Mouse (Mus musculus) C2C12 (cell line): ENCODE measurements around the gene Wnt9b.

Source experiments
- CEBPB ChIP-seq: IDR thresholded peaks from one replicate; pipeline ENCODE4 v1.6.1; 2011; ENCODE audit warnings: low read depth, mild to moderate bottlenecking, control low read depth, moderate library complexity
- CTCF ChIP-seq: IDR thresholded peaks from one replicate; pipeline ENCODE4 v1.5.1; 2011; ENCODE audit not compliant: control insufficient read depth, insufficient read depth, insufficient read length
- MAX ChIP-seq: IDR thresholded peaks from one replicate; pipeline ENCODE4 v1.6.1; 2011; ENCODE audit warnings: mild to moderate bottlenecking, control low read depth
- MYOD1 ChIP-seq: IDR thresholded peaks from one replicate; pipeline ENCODE4 v1.6.1; 2011; ENCODE audit warnings: low read depth; ENCODE audit not compliant: control insufficient read depth, insufficient read length

GRCm38 (mm10) chr11:103750612-103751011, 991 bp upstream of the Wnt9b start:
- TF ChIP-seq CTCF (no peak), CEBPB (no peak), MAX (no peak), MYOD1 (no peak)
